Mouse (Mus musculus): ENCODE measurements around the gene Tcta.

DNA sequence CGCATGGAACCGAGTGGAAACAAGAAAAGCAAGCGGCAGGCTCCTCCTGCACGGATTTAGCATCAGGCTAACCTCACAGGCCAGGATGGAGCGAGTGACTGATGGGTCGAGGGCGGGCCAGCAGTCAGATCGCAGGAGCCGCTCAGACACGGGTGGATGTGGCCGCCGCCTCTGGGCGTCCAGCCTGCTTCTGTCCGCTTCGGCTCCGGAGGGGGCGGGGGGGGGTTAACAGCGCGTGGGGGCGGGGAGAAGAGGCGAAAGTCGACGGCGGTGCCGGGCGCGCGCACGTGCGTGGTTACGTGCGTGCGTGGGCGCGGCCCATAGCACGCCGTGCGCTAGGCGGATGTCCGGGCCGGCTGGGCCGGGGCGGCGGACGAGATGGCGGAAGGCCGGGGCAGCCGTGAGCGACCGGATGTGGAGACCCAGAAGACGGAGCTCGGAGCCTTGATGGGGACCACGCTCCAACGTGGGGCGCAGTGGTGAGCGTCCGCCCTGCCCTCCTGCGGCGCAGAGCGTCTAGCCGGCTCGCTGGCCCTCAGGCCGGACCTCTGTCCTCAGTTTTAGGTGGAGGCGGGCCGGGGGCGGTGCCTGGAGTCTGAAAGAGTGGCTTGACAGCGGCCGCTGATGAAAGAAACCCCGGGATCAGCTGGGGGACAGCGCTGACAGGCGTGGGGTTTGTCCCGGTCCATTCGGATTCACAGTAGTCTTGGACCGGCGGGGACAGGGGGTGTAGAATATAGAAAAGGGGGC, 41.8 kb upstream of the Tcta start, which contains the start of gene Usp4:
- TF ChIP-seq POLR2A (IDR thresholded peaks at IDR 0.05; ENCODE audit: borderline replicate concordance, low read depth, low read length) (0 out of 2 replicates have a peak, but pooled peaks have one; percentile 3), CTCF (IDR thresholded peaks at IDR 0.05; ENCODE audit: low read depth, low read length) (no peak)

Measured in bone marrow macrophage, adult 2 months (primary cell).